Mouse (Mus musculus) hindbrain, embryonic 13.5 days (tissue): ENCODE data around the gene Fam71f2. TPM values are rescaled to one million over a fixed set of nuclear protein-coding genes. Genes with fewer than 3 reads are reported as not detected.
A peak's percentile ranks its signal among the peaks of the same experiment; 100 is the strongest.

Experiments used
- ATAC-seq: fragments of 200-750 bp; cut with Nextera tagmentation; 2 replicates; pipeline ENCODE4 v1.8.0; 2017; ENCODE audit warnings: moderate TSS enrichment; ENCODE audit not compliant: low FRiP score
- H3K27ac ChIP-seq: fragments of 300-500 bp; sonication (generic); 2 replicates; pipeline ENCODE4 v1.5.1; 2015; ENCODE audit warnings: inconsistent platforms, mild to moderate bottlenecking, moderate library complexity
- H3K27me3 ChIP-seq: fragments of 300-500 bp; sonication (generic); 2 replicates; pipeline ENCODE4 v1.6.1; 2015; ENCODE audit warnings: mild to moderate bottlenecking, inconsistent platforms
- H3K36me3 ChIP-seq: fragments of 300-500 bp; sonication (generic); 2 replicates; pipeline ENCODE4 v1.6.1; 2015; ENCODE audit warnings: mild to moderate bottlenecking, inconsistent platforms
- H3K4me1 ChIP-seq: fragments of 300-500 bp; sonication (generic); replicated peaks from 2 replicates; pipeline ENCODE4 v1.6.1; 2015; ENCODE audit warnings: inconsistent platforms
- H3K4me2 ChIP-seq: fragments of 300-500 bp; sonication (generic); 2 replicates; pipeline ENCODE4 v1.6.1; 2015; ENCODE audit warnings: inconsistent platforms, mild to moderate bottlenecking, moderate library complexity
- H3K4me3 ChIP-seq: fragments of 300-500 bp; sonication (generic); 2 replicates; pipeline ENCODE4 v1.5.1; 2015; ENCODE audit warnings: mild to moderate bottlenecking, inconsistent platforms
- H3K9ac ChIP-seq: fragments of 300-500 bp; sonication (generic); 2 replicates; pipeline ENCODE4 v1.6.1; 2015; ENCODE audit warnings: mild to moderate bottlenecking, inconsistent platforms
- H3K9me3 ChIP-seq: fragments of 300-500 bp; sonication (generic); 2 replicates; pipeline ENCODE4 v1.6.1; 2016; ENCODE audit warnings: inconsistent platforms
- WGBS: fragments of 180-500 bp; shearing (Covaris S2); methylation state at CpG from one replicate; pipeline ENCODE4 v1.1.7; 2015; 5-methylcytosine and 5-hydroxymethylcytosine counted together
- polyA plus RNA-seq: library from polyadenylated mRNA; unstranded; fragments of >200 nt; fragmentation: Nextera tagmentation; extraction: Ambion mirVana; gene quantifications from 2 replicates; pipeline ENCODE4 v1.2.1, GENCODE M21; 2015

Gene Fam71f2
- polyA plus RNA-seq, 1 experiment from 2014 or later = 0.53 TPM

- Histone ChIP-seq H3K9me3 (no peaks in the 10 kb centered on the region), H3K4me1 (no peaks in the 10 kb centered on the region), H3K27me3 (no peaks in the 10 kb centered on the region; the same call in none of the 2 replicates), H3K27ac (no peak overlapping the region), H3K4me2 (no peak overlapping the region), H3K9ac (no peak overlapping the region), H3K36me3 (no peaks in the 10 kb centered on the region), H3K4me3 (no peak overlapping the region)
- ATAC-seq = no peak
- 60% methylated on average over 4 of the region's 4 CpGs for WGBS
These were observed 32.3 kb upstream of the Fam71f2 start for GRCm38 (mm10) chr6:29247072-29247471.

DNA sequence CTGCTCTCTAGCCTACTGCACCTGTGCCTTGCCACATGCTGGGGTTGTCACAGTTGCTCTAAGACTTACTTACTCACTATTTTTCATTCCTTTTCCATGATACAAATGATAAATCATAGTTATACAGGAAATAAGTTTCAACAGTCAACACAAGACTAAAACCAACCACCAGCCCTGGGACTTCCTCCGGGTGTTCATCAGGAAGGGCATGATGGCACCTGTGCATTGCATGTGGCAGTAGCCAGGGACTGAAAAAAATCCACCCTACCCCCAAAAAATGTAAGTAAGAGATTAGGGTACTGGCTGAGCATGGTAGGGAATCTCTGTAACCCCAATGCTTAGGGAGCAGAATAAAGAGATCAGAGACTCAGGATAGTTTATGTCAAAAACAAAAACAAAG lies 20.0 kb upstream of the Fam71f2 start:
- Histone ChIP-seq H3K27ac (no peak overlapping the region), H3K4me3 (no peak overlapping the region), H3K36me3 (no peaks in the 10 kb centered on the region), H3K9me3 (no peaks in the 10 kb centered on the region), H3K4me2 (no peak overlapping the region), H3K4me1 (peaks cover 8% of the 10 kb centered on the region), H3K27me3 (0 out of 2 replicates have a peak, but pooled peaks cover 4% of the 10 kb centered on the region), H3K9ac (no peak overlapping the region)
- WGBS = 95% methylated on average over 1 of the region's 1 CpGs
- no peak for ATAC-seq

- peaks cover 8% of the 10 kb centered on the region for H3K4me1 ChIP-seq
- 0 out of 2 replicates have a peak, but pooled peaks cover 4% of the 10 kb centered on the region for H3K27me3 ChIP-seq
- H3K9ac ChIP-seq = no peak overlapping the region
- no peak overlapping the region for H3K4me3 ChIP-seq
- no peaks in the 10 kb centered on the region for H3K9me3 ChIP-seq
- 85% methylated on average over 5 of the region's 5 CpGs for WGBS
- ATAC-seq = no peak
- no peak overlapping the region for H3K4me2 ChIP-seq
- no peak overlapping the region for H3K27ac ChIP-seq
- no peaks in the 10 kb centered on the region for H3K36me3 ChIP-seq
These were observed 17.6 kb upstream of the Fam71f2 start for GRCm38 (mm10) chr6:29261831-29262230.

DNA sequence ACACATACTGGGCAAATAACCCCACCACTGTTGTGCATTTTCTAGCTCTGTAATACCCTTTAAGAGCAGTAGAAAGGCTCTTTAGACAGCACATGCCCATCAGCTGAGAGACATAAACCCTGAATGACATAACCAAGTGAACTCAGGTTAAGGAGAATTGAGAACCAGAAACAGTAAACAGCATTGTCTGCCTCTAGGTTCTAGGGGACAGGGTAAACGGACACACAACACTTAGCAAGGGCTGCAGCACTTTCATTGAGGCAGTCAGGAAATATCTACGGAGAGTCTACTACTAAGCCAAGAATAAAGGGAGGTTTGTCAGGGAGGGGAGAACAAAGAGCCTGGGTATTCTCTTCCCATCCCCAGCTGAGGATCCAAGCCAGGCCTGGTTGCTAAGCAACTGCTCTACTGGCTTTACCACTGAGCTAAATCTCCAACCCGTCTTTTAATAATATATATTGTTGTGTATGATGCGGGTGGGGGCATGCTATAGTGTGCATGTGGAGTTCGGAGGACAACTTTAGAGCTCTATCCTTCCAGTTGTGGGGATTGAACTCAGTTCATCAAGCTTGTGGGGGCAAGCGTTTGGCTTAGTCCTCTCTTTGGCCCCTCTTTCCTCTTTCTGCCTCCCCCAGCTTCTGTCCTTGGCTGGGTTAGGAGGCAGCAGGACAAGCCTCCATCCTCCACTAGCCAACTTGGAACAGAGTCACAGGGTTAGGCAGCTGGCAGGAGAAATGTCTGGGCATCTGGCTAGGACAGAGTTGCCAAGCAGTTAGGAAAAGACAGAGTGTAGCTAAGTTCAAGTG lies 15.5 kb upstream of the Fam71f2 start:
- Histone ChIP-seq H3K36me3 (no peaks in the 10 kb centered on the region), H3K9ac (no peak overlapping the region), H3K27ac (0 out of 2 replicates have a peak overlapping the region, but pooled peaks have one; percentile 44), H3K4me2 (no peak overlapping the region), H3K4me3 (no peak overlapping the region), H3K4me1 (peaks cover 8% of the 10 kb centered on the region), H3K27me3 (0 out of 2 replicates have a peak, but pooled peaks cover 4% of the 10 kb centered on the region), H3K9me3 (no peaks in the 10 kb centered on the region)
- 44% methylated on average over 6 of the region's 6 CpGs for WGBS
- ATAC-seq = peak; percentile 49; the same call in 1 of the 2 replicates

- ATAC-seq = no peak
- Histone ChIP-seq H3K9ac (no peak overlapping the region), H3K36me3 (no peaks in the 10 kb centered on the region), H3K27me3 (0 out of 2 replicates have a peak, but pooled peaks cover 4% of the 10 kb centered on the region), H3K4me1 (peaks cover 8% of the 10 kb centered on the region), H3K27ac (no peak overlapping the region), H3K4me2 (no peak overlapping the region), H3K9me3 (no peaks in the 10 kb centered on the region), H3K4me3 (no peak overlapping the region)
- WGBS = 82% methylated on average over 3 of the region's 3 CpGs
These were observed 15.0 kb upstream of the Fam71f2 start for GRCm38 (mm10) chr6:29264456-29264781.

DNA sequence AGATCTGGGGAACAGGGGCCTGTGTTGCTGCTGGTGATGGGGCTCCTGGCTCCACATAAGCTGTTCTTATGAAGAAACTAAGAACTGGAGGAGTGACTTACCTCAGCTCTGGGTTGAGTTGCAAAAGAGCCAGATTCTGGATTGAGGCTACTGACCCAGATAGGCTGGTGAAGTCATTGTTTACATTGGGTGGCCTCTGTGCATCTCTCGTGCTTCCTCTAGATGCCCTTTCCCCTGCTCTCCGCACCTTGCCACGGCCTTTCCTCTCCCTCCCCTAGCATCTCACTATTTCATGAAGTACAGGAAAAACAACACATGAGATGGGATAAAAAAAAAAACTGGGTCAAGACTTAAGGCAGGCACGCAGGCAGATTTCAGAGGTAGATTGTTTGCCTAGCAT lies 12.5 kb upstream of the Fam71f2 start:
- Histone ChIP-seq H3K4me3 (no peak overlapping the region), H3K4me2 (no peak overlapping the region), H3K4me1 (peaks cover 8% of the 10 kb centered on the region), H3K36me3 (no peaks in the 10 kb centered on the region), H3K27ac (no peak overlapping the region), H3K9ac (no peak overlapping the region), H3K9me3 (no peaks in the 10 kb centered on the region), H3K27me3 (no peaks in the 10 kb centered on the region)
- WGBS = 82% methylated on average over 4 of the region's 4 CpGs
- ATAC-seq = no peak

GRCm38 (mm10) chr6:29269006-29269668 lies 10.3 kb upstream of the Fam71f2 start:
- ATAC-seq = no peak
- H3K9me3 ChIP-seq = no peaks in the 10 kb centered on the region
- no peaks in the 10 kb centered on the region for H3K36me3 ChIP-seq
- peaks cover 15% of the 10 kb centered on the region for H3K4me1 ChIP-seq
- no peak overlapping the region for H3K9ac ChIP-seq
- no peak overlapping the region for H3K4me3 ChIP-seq
- H3K4me2 ChIP-seq = no peak overlapping the region
- no peaks in the 10 kb centered on the region for H3K27me3 ChIP-seq
- WGBS = 80% methylated on average over 6 of the region's 6 CpGs
- no peak overlapping the region for H3K27ac ChIP-seq

DNA sequence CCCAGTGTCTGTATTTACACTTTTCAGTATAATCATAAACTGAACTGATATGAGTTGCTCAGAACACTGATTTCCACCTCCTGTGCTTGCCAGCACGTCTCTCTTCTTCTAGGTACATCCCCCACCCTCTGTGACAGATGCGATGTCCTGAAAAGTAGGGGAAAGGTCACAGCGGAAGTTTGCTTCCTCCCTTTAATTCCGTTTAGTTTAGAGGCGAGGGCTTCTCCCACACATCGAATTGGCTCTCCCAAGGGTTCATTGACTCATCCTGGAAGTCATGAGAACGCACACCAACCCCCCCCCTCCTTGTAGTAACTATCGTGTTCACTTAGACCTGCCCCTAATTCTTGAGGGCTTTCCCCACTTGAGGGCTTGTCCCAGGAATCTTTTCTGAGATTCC lies 8.4 kb upstream of the Fam71f2 start:
- WGBS = 28% methylated on average over 8 of the region's 8 CpGs
- H3K27me3 ChIP-seq = no peaks in the 10 kb centered on the region
- H3K4me1 ChIP-seq = peaks cover 22% of the 10 kb centered on the region
- peaks cover 9% of the 10 kb centered on the region; the same call in 1 of the 2 replicates for H3K36me3 ChIP-seq
- H3K9me3 ChIP-seq = no peaks in the 10 kb centered on the region
- no peak overlapping the region for H3K4me2 ChIP-seq
- ATAC-seq = no peak
- H3K4me3 ChIP-seq = no peak overlapping the region
- no peak overlapping the region for H3K27ac ChIP-seq
- no peak overlapping the region for H3K9ac ChIP-seq

DNA sequence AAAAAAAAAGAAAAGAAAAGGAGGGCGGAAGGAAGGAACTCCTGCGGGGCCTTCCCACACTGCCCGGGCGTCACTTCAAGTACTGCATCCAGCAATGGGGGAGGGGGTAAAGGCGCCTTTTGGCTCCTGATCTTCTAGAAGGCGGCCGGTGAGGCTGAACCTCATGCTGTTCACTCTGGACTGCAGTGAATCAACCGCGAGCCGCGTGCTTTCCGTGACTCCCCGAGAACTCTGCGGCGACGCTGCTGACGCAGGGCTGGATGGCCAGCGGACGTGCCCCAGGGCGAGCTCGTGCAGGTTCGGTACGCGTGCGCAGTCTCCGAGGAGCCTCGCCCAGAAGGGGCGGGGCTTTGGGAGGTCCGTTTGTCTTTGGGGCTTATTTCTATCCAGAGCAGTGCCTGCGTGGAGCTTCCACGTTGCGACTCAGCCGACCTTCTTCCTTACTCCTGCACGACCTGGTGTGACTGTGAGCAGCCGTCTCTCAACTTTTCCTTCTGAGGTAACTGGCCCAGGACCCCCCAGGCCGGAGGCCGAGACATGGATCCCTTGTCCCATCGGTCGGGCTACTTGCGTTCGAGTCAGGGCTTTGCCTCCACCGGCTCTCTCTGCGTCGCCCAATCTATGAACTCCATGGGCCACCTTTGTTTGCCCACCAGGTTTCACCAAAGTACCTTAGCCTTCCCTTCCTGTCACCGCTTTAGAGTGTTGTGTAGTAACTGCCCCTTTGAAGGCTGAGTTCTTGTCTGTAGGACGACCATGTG lies 6.9 kb upstream of the Fam71f2 start, which contains the start of gene Hilpda:
Gene Hilpda, plus strand, starts transcription at position 177 of the 761 bp plus-strand sequence.
- WGBS = under 1% methylated on average over 46 of the region's 46 CpGs

GRCm38 (mm10) chr6:29276746-29277145 lies 2.6 kb upstream of the Fam71f2 start:
- H3K27ac ChIP-seq = no peak overlapping the region
- H3K4me3 ChIP-seq = no peak overlapping the region
- ATAC-seq = no peak
- H3K9me3 ChIP-seq = no peaks in the 10 kb centered on the region
- H3K27me3 ChIP-seq = no peaks in the 10 kb centered on the region
- 0 out of 2 replicates have a peak overlapping the region, but pooled peaks have one; percentile 39 for H3K9ac ChIP-seq
- WGBS = 92% methylated on average over 5 of the region's 5 CpGs
- H3K36me3 ChIP-seq = peaks cover 9% of the 10 kb centered on the region; the same call in 1 of the 2 replicates
- H3K4me1 ChIP-seq = peaks cover 26% of the 10 kb centered on the region
- no peak overlapping the region for H3K4me2 ChIP-seq

More for the DNA sequence above, 6.9 kb upstream of the Fam71f2 start, which contains the start of gene Hilpda:
- Histone ChIP-seq H3K36me3 (peaks cover 9% of the 10 kb centered on the region; the same call in 1 of the 2 replicates), H3K27ac (peak within 1 kb of the TSS; percentile 73), H3K4me1 (peaks cover 22% of the 10 kb centered on the region), H3K4me2 (peak within 1 kb of the TSS; percentile 68), H3K4me3 (peak within 1 kb of the TSS; percentile 60), H3K9ac (peak within 1 kb of the TSS; percentile 76), H3K27me3 (no peaks in the 10 kb centered on the region), H3K9me3 (no peaks in the 10 kb centered on the region)
- peak; percentile 97 for ATAC-seq

DNA sequence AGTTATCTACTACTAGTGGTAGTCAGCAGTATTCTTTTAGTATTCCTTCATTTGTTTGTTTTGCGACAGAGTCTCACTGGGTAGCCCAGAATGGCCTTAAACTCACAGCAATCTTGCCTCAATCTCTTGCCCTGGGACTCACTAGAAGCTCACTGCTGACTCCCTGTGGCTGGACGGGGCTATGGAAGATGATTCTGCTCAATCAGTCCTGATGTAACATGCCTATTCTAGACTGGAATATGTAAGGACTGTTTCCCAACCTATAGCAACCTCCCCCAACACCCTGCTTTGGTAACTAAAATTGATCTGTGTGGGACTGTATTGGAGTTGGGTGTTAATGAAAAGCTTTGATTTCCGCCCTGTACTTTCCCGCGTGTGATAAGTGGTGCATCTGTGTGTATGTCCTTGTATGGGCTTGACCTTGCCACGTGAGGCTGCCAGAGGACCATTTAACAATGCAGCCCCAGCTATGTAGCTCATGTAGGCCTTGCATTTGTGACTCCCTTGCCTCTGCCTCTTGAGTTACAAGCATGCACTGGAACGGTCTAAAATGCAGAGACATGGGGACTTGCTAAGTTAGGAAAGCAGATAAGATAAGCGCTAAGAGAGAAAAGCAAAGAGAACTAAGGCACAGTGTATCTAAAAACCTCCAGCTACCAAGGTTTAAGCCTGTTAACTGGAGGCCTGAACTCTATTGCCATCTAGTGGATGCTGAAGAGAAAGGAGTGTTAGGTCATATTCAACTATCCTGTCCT lies 703 bp upstream of the Fam71f2 start:
- ATAC-seq = 0 out of 2 replicates have a peak, but pooled peaks have one; percentile 50
- Histone ChIP-seq H3K27me3 (no peaks in the 10 kb centered on the region), H3K4me2 (no peak overlapping the region), H3K9me3 (no peaks in the 10 kb centered on the region), H3K27ac (no peak overlapping the region), H3K4me3 (no peak overlapping the region), H3K9ac (no peak overlapping the region), H3K4me1 (peaks cover 16% of the 10 kb centered on the region), H3K36me3 (peaks cover 9% of the 10 kb centered on the region; the same call in 1 of the 2 replicates)
- 35% methylated on average over 8 of the region's 8 CpGs for WGBS
